Mouse (Mus musculus): ENCODE results near the gene Tnfrsf8.

DNA sequence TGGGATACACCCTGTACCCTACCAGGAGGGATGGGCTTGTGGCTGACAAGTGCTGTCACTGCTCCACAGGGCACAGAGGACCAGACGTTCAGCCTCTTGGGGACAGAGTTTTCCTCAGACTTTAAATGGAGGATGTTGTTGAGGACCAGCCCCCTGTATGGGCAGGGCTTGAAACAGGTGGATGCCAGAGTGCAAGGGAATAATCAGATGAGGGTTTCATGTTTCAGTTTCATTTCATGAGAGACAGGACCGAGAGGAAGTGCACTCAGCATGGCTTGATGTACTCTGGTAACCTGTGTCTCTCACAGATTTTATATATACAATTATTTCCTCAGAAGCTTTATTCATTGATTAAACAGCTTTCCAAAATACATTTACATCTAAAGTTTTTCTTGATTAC lies 38.9 kb upstream of the Tnfrsf8 start:
- no peak for TF ChIP-seq CTCF (IDR thresholded peaks at IDR 0.05; ENCODE audit: extremely low read depth, insufficient read depth, low read length)
- TF ChIP-seq POLR2A (IDR thresholded peaks at IDR 0.05; ENCODE audit: extremely low read depth, insufficient read depth, low read length), result no peak

Measured in cortical plate, adult 2 months (tissue).